Mouse (Mus musculus) ES-Bruce4 (cell line): ENCODE data around the gene Slc16a13.

Source experiments
- CTCF ChIP-seq: IDR thresholded peaks from one replicate; pipeline ENCODE4 v1.8.1; 2011; ENCODE audit warnings: low read depth, low read length
- EP300 ChIP-seq: IDR thresholded peaks from 2 replicates; pipeline ENCODE4 v1.6.1; 2011; ENCODE audit warnings: low read depth, low read length; ENCODE audit not compliant: insufficient read depth
- POLR2A ChIP-seq: IDR thresholded peaks from one replicate; pipeline ENCODE4 v1.8.1; 2011; ENCODE audit warnings: low read length; ENCODE audit not compliant: insufficient read depth

DNA sequence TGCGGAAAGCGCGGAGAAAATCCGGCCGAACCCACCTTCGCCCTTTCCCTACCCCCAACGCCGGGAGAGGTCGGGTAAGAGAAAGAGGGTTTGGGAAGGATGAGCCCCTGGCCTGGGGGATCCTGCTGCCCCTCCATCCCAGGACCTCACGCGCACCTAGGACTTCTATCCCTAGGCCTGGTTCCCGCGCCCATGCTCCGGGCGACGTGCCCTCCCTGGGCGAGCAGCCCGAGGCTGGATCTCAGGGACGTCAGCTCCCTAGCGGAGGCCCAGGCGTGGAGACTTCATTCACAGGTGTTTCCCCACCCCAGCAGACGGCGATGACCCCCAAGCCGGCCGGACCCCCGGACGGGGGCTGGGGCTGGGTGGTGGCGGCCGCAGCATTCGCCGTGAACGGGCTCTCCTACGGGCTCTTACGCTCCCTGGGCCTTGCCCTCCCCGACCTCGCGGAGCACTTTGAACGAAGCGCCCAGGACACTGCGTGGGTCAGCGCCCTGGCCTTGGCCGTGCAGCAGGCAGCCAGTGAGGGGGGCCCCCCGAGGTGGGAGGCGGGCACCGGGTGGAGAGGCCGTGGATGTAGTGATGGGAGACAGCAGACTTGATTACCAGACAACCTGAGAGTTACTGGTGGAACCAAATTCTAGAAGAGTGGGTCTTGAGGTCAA, 6.5 kb downstream of the Slc16a13 start:
- TF ChIP-seq POLR2A: no peak
- no peak for TF ChIP-seq EP300
- TF ChIP-seq CTCF: no peak
